Mouse (Mus musculus) layer of hippocampus, adult 11-12 months (tissue): ENCODE results near the gene Zcwpw1.

ENCODE experiments used
- DNase-seq: peaks from one replicate; pipeline ENCODE4 v3.0.0; 2022; ENCODE audit warnings: low spot score

Zcwpw1 gene

GRCm38 (mm10) chr5:137755425-137755824, 32.2 kb upstream of the Zcwpw1 start:
- no peak for DNase-seq

- DNase-seq: no peak
These were observed 31.5 kb upstream of the Zcwpw1 start for GRCm38 (mm10) chr5:137756106-137756505.

GRCm38 (mm10) chr5:137756882-137757661, 30.5 kb upstream of the Zcwpw1 start:
- DNase-seq: peak; percentile 94

GRCm38 (mm10) chr5:137757887-137758286, 29.7 kb upstream of the Zcwpw1 start:
- DNase-seq: peak; percentile 91

GRCm38 (mm10) chr5:137758921-137759534, 28.6 kb upstream of the Zcwpw1 start:
- DNase-seq: no peak

GRCm38 (mm10) chr5:137759971-137760412, 27.6 kb upstream of the Zcwpw1 start:
- DNase-seq: peak; percentile 92

- DNase-seq: no peak
These were observed 22.8 kb upstream of the Zcwpw1 start for GRCm38 (mm10) chr5:137764609-137765340.

- no peak for DNase-seq
These were observed 21.3 kb upstream of the Zcwpw1 start for GRCm38 (mm10) chr5:137766270-137766669.

GRCm38 (mm10) chr5:137768475-137768874, 19.1 kb upstream of the Zcwpw1 start:
- DNase-seq: no peak

GRCm38 (mm10) chr5:137770709-137771108, 16.9 kb upstream of the Zcwpw1 start:
- no peak for DNase-seq

GRCm38 (mm10) chr5:137772755-137773154, 14.8 kb upstream of the Zcwpw1 start:
- no peak for DNase-seq

GRCm38 (mm10) chr5:137775587-137776290, 11.9 kb upstream of the Zcwpw1 start:
- no peak for DNase-seq

- no peak for DNase-seq
These were observed 11.1 kb upstream of the Zcwpw1 start for GRCm38 (mm10) chr5:137776408-137776918.

GRCm38 (mm10) chr5:137777267-137777845, 10.2 kb upstream of the Zcwpw1 start:
- no peak for DNase-seq

GRCm38 (mm10) chr5:137778635-137779034, 9.0 kb upstream of the Zcwpw1 start, which contains the start of gene Ppp1r35:
Ppp1r35 (plus strand) TSS chr5:137778849.
- peak; percentile 97 for DNase-seq

GRCm38 (mm10) chr5:137779053-137779933, 8.3 kb upstream of the Zcwpw1 start:
- no peak for DNase-seq

GRCm38 (mm10) chr5:137781661-137782060, 5.9 kb upstream of the Zcwpw1 start:
- no peak for DNase-seq

GRCm38 (mm10) chr5:137782776-137783522, 4.6 kb upstream of the Zcwpw1 start:
- DNase-seq: no peak

GRCm38 (mm10) chr5:137783901-137784540, 3.6 kb upstream of the Zcwpw1 start:
- no peak for DNase-seq
